Mouse (Mus musculus): ENCODE data around the gene Usp17lb. TPM values are rescaled to one million over a fixed set of nuclear protein-coding genes. Genes with fewer than 3 reads are reported as not detected.

Gene Usp17lb
- polyA plus RNA-seq, 1 experiment from 2014 or later, result not detected

Other genes starting within 250 kb of the Usp17lb start
- gene Olfr655, start 240.8 kb downstream of the Usp17lb start, polyA plus RNA-seq (2015; fragmentation: Nextera tagmentation; extraction: Ambion mirVana), result not detected in 2 replicates
- gene Olfr656, start 228.6 kb downstream of the Usp17lb start, polyA plus RNA-seq (2015; fragmentation: Nextera tagmentation; extraction: Ambion mirVana), result not detected in 2 replicates
- gene Olfr657, start 217.8 kb downstream of the Usp17lb start, polyA plus RNA-seq (2015; fragmentation: Nextera tagmentation; extraction: Ambion mirVana), result not detected in 2 replicates
- not detected in 2 replicates for gene Olfr658, start 195.3 kb downstream of the Usp17lb start, polyA plus RNA-seq (2015; fragmentation: Nextera tagmentation; extraction: Ambion mirVana)
- gene Olfr659, start 175.8 kb downstream of the Usp17lb start, polyA plus RNA-seq (2015; fragmentation: Nextera tagmentation; extraction: Ambion mirVana), result not detected in 2 replicates
- not detected in 2 replicates for gene Olfr661, start 156.1 kb downstream of the Usp17lb start, polyA plus RNA-seq (2015; fragmentation: Nextera tagmentation; extraction: Ambion mirVana)
- gene Usp17le, start 65.1 kb downstream of the Usp17lb start, polyA plus RNA-seq (2015; fragmentation: Nextera tagmentation; extraction: Ambion mirVana), result not detected in 2 replicates
- gene Usp17la, start 14.4 kb upstream of the Usp17lb start, polyA plus RNA-seq (2015; fragmentation: Nextera tagmentation; extraction: Ambion mirVana), result not detected in 2 replicates
- not detected in 2 replicates for gene Olfr665, start 35.4 kb upstream of the Usp17lb start, polyA plus RNA-seq (2015; fragmentation: Nextera tagmentation; extraction: Ambion mirVana)
- gene Olfr666, start 53.3 kb upstream of the Usp17lb start, polyA plus RNA-seq (2015; fragmentation: Nextera tagmentation; extraction: Ambion mirVana), result not detected in 2 replicates
- not detected in 2 replicates for gene Olfr667, start 78.9 kb upstream of the Usp17lb start, polyA plus RNA-seq (2015; fragmentation: Nextera tagmentation; extraction: Ambion mirVana)
- not detected in 2 replicates for gene Olfr668, start 85.5 kb upstream of the Usp17lb start, polyA plus RNA-seq (2015; fragmentation: Nextera tagmentation; extraction: Ambion mirVana)
- not detected in 2 replicates for gene Olfr669, start 91.6 kb upstream of the Usp17lb start, polyA plus RNA-seq (2015; fragmentation: Nextera tagmentation; extraction: Ambion mirVana)
- not detected in 2 replicates for gene Olfr670, start 120.0 kb upstream of the Usp17lb start, polyA plus RNA-seq (2015; fragmentation: Nextera tagmentation; extraction: Ambion mirVana)
- not detected in 2 replicates for gene Olfr671, start 136.5 kb upstream of the Usp17lb start, polyA plus RNA-seq (2015; fragmentation: Nextera tagmentation; extraction: Ambion mirVana)
- not detected in 2 replicates for gene Olfr672, start 159.4 kb upstream of the Usp17lb start, polyA plus RNA-seq (2015; fragmentation: Nextera tagmentation; extraction: Ambion mirVana)
- gene Olfr675, start 185.9 kb upstream of the Usp17lb start, polyA plus RNA-seq (2015; fragmentation: Nextera tagmentation; extraction: Ambion mirVana), result not detected in 2 replicates
- not detected in 2 replicates for gene Olfr676, start 190.1 kb upstream of the Usp17lb start, polyA plus RNA-seq (2015; fragmentation: Nextera tagmentation; extraction: Ambion mirVana)
- gene Olfr677, start 208.8 kb upstream of the Usp17lb start, polyA plus RNA-seq (2015; fragmentation: Nextera tagmentation; extraction: Ambion mirVana), result not detected in 2 replicates
- gene Olfr678, start 221.9 kb upstream of the Usp17lb start, polyA plus RNA-seq (2015; fragmentation: Nextera tagmentation; extraction: Ambion mirVana), result not detected in 2 replicates
- gene Olfr679, start 238.6 kb upstream of the Usp17lb start, polyA plus RNA-seq (2015; fragmentation: Nextera tagmentation; extraction: Ambion mirVana), result not detected in 2 replicates